Mouse (Mus musculus): ENCODE results near the gene Dda1. TPM values are rescaled to one million over a fixed set of nuclear protein-coding genes. Genes with fewer than 3 reads are reported as not detected.

Gene Dda1
- polyA plus RNA-seq, 1 experiment, result 67.8 TPM

GRCm38 (mm10) chr8:71462191-71462590, 6.8 kb upstream of the Dda1 start:
- TF ChIP-seq CTCF (IDR thresholded peaks at IDR 0.05; ENCODE audit: extremely low read depth, insufficient read depth, insufficient read length, insufficient replicate concordance) (no peak), POLR2A (IDR thresholded peaks at IDR 0.05; ENCODE audit: low read depth, low read length) (no peak)
- Histone ChIP-seq H3K4me3 (ENCODE audit: extremely low read depth, insufficient read depth, insufficient read length) (peak overlapping the region; percentile 15; the same call in 1 of the 2 replicates), H3K27me3 (ENCODE audit: control insufficient read depth, insufficient read depth, low read length) (no peaks in the 10 kb centered on the region), H3K36me3 (ENCODE audit: control insufficient read depth, insufficient read depth, low read length) (peaks cover 7% of the 10 kb centered on the region), H3K4me1 (ENCODE audit: control insufficient read depth, insufficient read depth, insufficient read length) (peaks cover 21% of the 10 kb centered on the region), H3K27ac (ENCODE audit: insufficient read depth, low read length) (peak overlapping the region; percentile 59)
- WGBS, result 71% methylated on average over 4 of the region's 4 CpGs
- DNase-seq (ENCODE audit: low read depth in 1 of 2, low spot score in 2 of 2), result no peak

- TF ChIP-seq CTCF (IDR thresholded peaks at IDR 0.05; ENCODE audit: extremely low read depth, insufficient read depth, insufficient read length, insufficient replicate concordance), result no peak
- TF ChIP-seq POLR2A (IDR thresholded peaks at IDR 0.05; ENCODE audit: low read depth, low read length), result no peak
- H3K4me3 ChIP-seq (ENCODE audit: extremely low read depth, insufficient read depth, insufficient read length), result peak overlapping the region; percentile 72
- peak overlapping the region; percentile 76 for H3K27ac ChIP-seq (ENCODE audit: insufficient read depth, low read length)
- peak; percentile 58 to 77 for DNase-seq (ENCODE audit: low read depth in 1 of 2, low spot score in 2 of 2)
- no peaks in the 10 kb centered on the region for H3K27me3 ChIP-seq (ENCODE audit: control insufficient read depth, insufficient read depth, low read length)
- peaks cover 21% of the 10 kb centered on the region for H3K4me1 ChIP-seq (ENCODE audit: control insufficient read depth, insufficient read depth, insufficient read length)
- peaks cover 4% of the 10 kb centered on the region for H3K36me3 ChIP-seq (ENCODE audit: control insufficient read depth, insufficient read depth, low read length)
- WGBS, result 3% methylated on average over 16 of the region's 16 CpGs
These were observed 6.2 kb upstream of the Dda1 start for GRCm38 (mm10) chr8:71462786-71463185.

- WGBS, result 2% methylated on average over 55 of the region's 55 CpGs
These were observed 5.6 kb upstream of the Dda1 start, which contains the start of gene Abhd8 for GRCm38 (mm10) chr8:71463188-71464033. Abhd8 (minus strand) TSS chr8:71463655.

GRCm38 (mm10) chr8:71464513-71465500, 4.2 kb upstream of the Dda1 start, which contains the start of gene Mrpl34:
Mrpl34 (plus strand) TSS chr8:71464959.
- Histone ChIP-seq H3K36me3 (ENCODE audit: control insufficient read depth, insufficient read depth, low read length) (peaks cover 3% of the 10 kb centered on the region), H3K4me1 (ENCODE audit: control insufficient read depth, insufficient read depth, insufficient read length) (peaks cover 23% of the 10 kb centered on the region), H3K27ac (ENCODE audit: insufficient read depth, low read length) (peak within 1 kb of the TSS; percentile 66), H3K4me3 (ENCODE audit: extremely low read depth, insufficient read depth, insufficient read length) (peak within 1 kb of the TSS; percentile 83), H3K27me3 (ENCODE audit: control insufficient read depth, insufficient read depth, low read length) (no peaks in the 10 kb centered on the region)
- peak; percentile 98 to 100 for DNase-seq (ENCODE audit: low read depth in 1 of 2, low spot score in 2 of 2)
- peak; percentile 84; the same call in 1 of the 2 replicates for TF ChIP-seq CTCF (IDR thresholded peaks at IDR 0.05; ENCODE audit: extremely low read depth, insufficient read depth, insufficient read length, insufficient replicate concordance)
- peak; percentile 18; the same call in 1 of the 2 replicates for TF ChIP-seq POLR2A (IDR thresholded peaks at IDR 0.05; ENCODE audit: low read depth, low read length)
- under 1% methylated on average over 59 of the region's 59 CpGs for WGBS

More at GRCm38 (mm10) chr8:71463188-71464033, 5.6 kb upstream of the Dda1 start, which contains the start of gene Abhd8:
- Histone ChIP-seq H3K4me1 (ENCODE audit: control insufficient read depth, insufficient read depth, insufficient read length) (peaks cover 21% of the 10 kb centered on the region), H3K27me3 (ENCODE audit: control insufficient read depth, insufficient read depth, low read length) (no peaks in the 10 kb centered on the region), H3K4me3 (ENCODE audit: extremely low read depth, insufficient read depth, insufficient read length) (peak within 1 kb of the TSS; percentile 72), H3K36me3 (ENCODE audit: control insufficient read depth, insufficient read depth, low read length) (peaks cover 3% of the 10 kb centered on the region), H3K27ac (ENCODE audit: insufficient read depth, low read length) (peak within 1 kb of the TSS; percentile 76)
- DNase-seq (ENCODE audit: low read depth in 1 of 2, low spot score in 2 of 2), result peak; percentile 79 to 97
- TF ChIP-seq POLR2A (IDR thresholded peaks at IDR 0.05; ENCODE audit: low read depth, low read length) (0 out of 2 replicates have a peak, but pooled peaks have one; percentile 10), CTCF (IDR thresholded peaks at IDR 0.05; ENCODE audit: extremely low read depth, insufficient read depth, insufficient read length, insufficient replicate concordance) (no peak)

- Histone ChIP-seq H3K36me3 (ENCODE audit: control insufficient read depth, insufficient read depth, low read length) (peaks cover 3% of the 10 kb centered on the region; the same call in 1 of the 2 replicates), H3K4me3 (ENCODE audit: extremely low read depth, insufficient read depth, insufficient read length) (no peak overlapping the region), H3K27me3 (ENCODE audit: control insufficient read depth, insufficient read depth, low read length) (no peaks in the 10 kb centered on the region), H3K4me1 (ENCODE audit: control insufficient read depth, insufficient read depth, insufficient read length) (peaks cover 30% of the 10 kb centered on the region), H3K27ac (ENCODE audit: insufficient read depth, low read length) (no peak overlapping the region)
- no peak for DNase-seq (ENCODE audit: low read depth in 1 of 2, low spot score in 2 of 2)
- TF ChIP-seq POLR2A (IDR thresholded peaks at IDR 0.05; ENCODE audit: low read depth, low read length), result no peak
- TF ChIP-seq CTCF (IDR thresholded peaks at IDR 0.05; ENCODE audit: extremely low read depth, insufficient read depth, insufficient read length, insufficient replicate concordance), result no peak
- 89% methylated on average over 8 of the region's 8 CpGs for WGBS
These were observed 3.3 kb upstream of the Dda1 start for GRCm38 (mm10) chr8:71465733-71466132.

DNA sequence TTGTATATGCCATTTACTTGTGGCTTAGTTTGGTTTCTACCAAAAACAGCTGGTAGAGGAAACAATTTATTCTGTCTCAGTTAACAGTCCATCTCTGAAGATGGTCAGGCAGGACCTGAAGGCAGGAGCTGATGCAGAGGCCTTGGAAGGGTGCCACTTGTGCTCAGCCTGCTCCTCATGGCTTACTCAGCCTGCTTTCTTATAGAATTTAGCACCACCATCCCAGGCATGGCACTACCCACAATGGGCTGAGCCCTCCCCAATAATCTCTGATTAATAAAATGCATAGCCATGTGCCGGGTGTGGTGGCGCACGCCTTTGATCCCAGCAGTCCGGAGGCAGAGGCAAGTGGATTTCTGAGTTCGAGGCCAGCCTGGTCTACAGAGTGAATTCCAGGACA, 2.8 kb upstream of the Dda1 start:
- H3K27me3 ChIP-seq (ENCODE audit: control insufficient read depth, insufficient read depth, low read length), result no peaks in the 10 kb centered on the region
- WGBS, result 94% methylated on average over 5 of the region's 5 CpGs
- H3K4me1 ChIP-seq (ENCODE audit: control insufficient read depth, insufficient read depth, insufficient read length), result peaks cover 30% of the 10 kb centered on the region
- DNase-seq (ENCODE audit: low read depth in 1 of 2, low spot score in 2 of 2), result no peak
- H3K4me3 ChIP-seq (ENCODE audit: extremely low read depth, insufficient read depth, insufficient read length), result no peak overlapping the region
- H3K36me3 ChIP-seq (ENCODE audit: control insufficient read depth, insufficient read depth, low read length), result peaks cover 3% of the 10 kb centered on the region; the same call in 1 of the 2 replicates
- TF ChIP-seq POLR2A (IDR thresholded peaks at IDR 0.05; ENCODE audit: low read depth, low read length) (no peak), CTCF (IDR thresholded peaks at IDR 0.05; ENCODE audit: extremely low read depth, insufficient read depth, insufficient read length, insufficient replicate concordance) (no peak)
- no peak overlapping the region for H3K27ac ChIP-seq (ENCODE audit: insufficient read depth, low read length)
